Mouse (Mus musculus) small intestine, adult 2 months (tissue): Measurements from ENCODE around the gene Lrp1. TPM values are rescaled to one million over a fixed set of nuclear protein-coding genes. Genes with fewer than 3 reads are reported as not detected.

Experiments
- H3K27ac ChIP-seq: fragments of 200-500 bp; 2 replicates; pipeline ENCODE4 v1.5.1; 2012; ENCODE audit warnings: low read depth, low read length, control low read depth, inconsistent platforms; ENCODE audit not compliant: insufficient read depth
- H3K27me3 ChIP-seq: fragments of 200-500 bp; 2 replicates; pipeline ENCODE4 v1.6.1; 2012; ENCODE audit warnings: mild to moderate bottlenecking, moderate library complexity, low read length, inconsistent platforms; ENCODE audit not compliant: control insufficient read depth, insufficient read depth
- H3K36me3 ChIP-seq: fragments of 200-500 bp; 2 replicates; pipeline ENCODE4 v1.6.1; 2012; ENCODE audit warnings: mild to moderate bottlenecking, low read length, control low read depth, inconsistent platforms; ENCODE audit not compliant: control insufficient read depth, insufficient read depth
- H3K4me1 ChIP-seq: fragments of 200-500 bp; 2 replicates; pipeline ENCODE4 v1.6.1; 2012; ENCODE audit warnings: low read length, inconsistent platforms, mixed read lengths; ENCODE audit not compliant: control insufficient read depth, insufficient read depth, insufficient read length
- H3K4me3 ChIP-seq: fragments of 200-500 bp; 2 replicates; pipeline ENCODE4 v1.5.1; 2012; ENCODE audit warnings: low read depth, mild to moderate bottlenecking, control low read depth, inconsistent platforms, low read length, moderate library complexity
- CTCF ChIP-seq: fragments of 200-500 bp; IDR thresholded peaks from 2 replicates; pipeline ENCODE4 v1.5.1; 2012; ENCODE audit warnings: low read depth, mild to moderate bottlenecking, control low read depth, inconsistent platforms, low read length, moderate library complexity, mixed read lengths; ENCODE audit not compliant: insufficient replicate concordance, insufficient read length; ENCODE audit errors: extremely low read depth
- POLR2A ChIP-seq: fragments of 200-500 bp; IDR thresholded peaks from 2 replicates; pipeline ENCODE4 v1.6.1; 2012; ENCODE audit warnings: low read depth, mild to moderate bottlenecking, control low read depth, inconsistent platforms, low read length, moderate library complexity
- WGBS: fragments of 180-500 bp; shearing (Covaris S2); methylation state at CpG from one replicate; pipeline ENCODE4 v1.1.7; 2018; 5-methylcytosine and 5-hydroxymethylcytosine counted together
- polyA plus RNA-seq: library from polyadenylated mRNA; depleted of rRNA; stranded (reverse); fragments of >200 nt; gene quantifications from 2 replicates; pipeline ENCODE4 v1.2.3, GENCODE M21; 2012

The Lrp1 gene
- polyA plus RNA-seq, 1 experiment: 200 TPM

GRCm38 (mm10) chr10:127514111-127514698 lies 106.7 kb downstream of the Lrp1 start:
- Histone ChIP-seq H3K4me3 (no peak overlapping the region), H3K4me1 (peaks cover 22% of the 10 kb centered on the region), H3K27ac (no peak overlapping the region), H3K36me3 (peaks cover 7% of the 10 kb centered on the region; the same call in 1 of the 2 replicates), H3K27me3 (peaks cover 34% of the 10 kb centered on the region)
- WGBS: 47% methylated on average over 13 of the region's 13 CpGs
- TF ChIP-seq CTCF: no peak
- no peak for TF ChIP-seq POLR2A

- no peak overlapping the region for H3K27ac ChIP-seq
- peaks cover 25% of the 10 kb centered on the region for H3K4me1 ChIP-seq
- peak overlapping the region; percentile 49; the same call in 1 of the 2 replicates for H3K4me3 ChIP-seq
- peaks cover 35% of the 10 kb centered on the region for H3K27me3 ChIP-seq
- peaks cover 7% of the 10 kb centered on the region; the same call in 1 of the 2 replicates for H3K36me3 ChIP-seq
- TF ChIP-seq CTCF (no peak), POLR2A (no peak)
- 6% methylated on average over 16 of the region's 16 CpGs for WGBS
Measured at GRCm38 (mm10) chr10:127513501-127514091, 107.4 kb downstream of the Lrp1 start.

GRCm38 (mm10) chr10:127512813-127513212 lies 108.1 kb downstream of the Lrp1 start:
- Histone ChIP-seq H3K36me3 (peaks cover 2% of the 10 kb centered on the region; the same call in 1 of the 2 replicates), H3K4me3 (peak overlapping the region; percentile 64), H3K4me1 (peaks cover 26% of the 10 kb centered on the region), H3K27ac (no peak overlapping the region), H3K27me3 (peaks cover 35% of the 10 kb centered on the region)
- TF ChIP-seq CTCF (peak; percentile 100), POLR2A (no peak)
- under 1% methylated on average over 27 of the region's 27 CpGs for WGBS

GRCm38 (mm10) chr10:127512307-127512666 lies 108.7 kb downstream of the Lrp1 start:
- Histone ChIP-seq H3K27me3 (peaks cover 35% of the 10 kb centered on the region), H3K27ac (peak overlapping the region; percentile 10; the same call in 1 of the 2 replicates), H3K4me1 (peaks cover 26% of the 10 kb centered on the region), H3K36me3 (no peaks in the 10 kb centered on the region), H3K4me3 (peak overlapping the region; percentile 64)
- TF ChIP-seq CTCF (no peak), POLR2A (no peak)
- WGBS: 1% methylated on average over 7 of the region's 7 CpGs

- Histone ChIP-seq H3K27ac (peak overlapping the region; percentile 10; the same call in 1 of the 2 replicates), H3K4me1 (peaks cover 25% of the 10 kb centered on the region), H3K27me3 (peaks cover 35% of the 10 kb centered on the region), H3K4me3 (peak overlapping the region; percentile 64), H3K36me3 (no peaks in the 10 kb centered on the region)
- TF ChIP-seq CTCF: 0 out of 2 replicates have a peak, but pooled peaks have one; percentile 8
- TF ChIP-seq POLR2A: no peak
- WGBS: 1% methylated on average over 45 of the region's 46 CpGs
Measured at GRCm38 (mm10) chr10:127511634-127512306, 109.2 kb downstream of the Lrp1 start.

GRCm38 (mm10) chr10:127510895-127511617 lies 109.9 kb downstream of the Lrp1 start:
- Histone ChIP-seq H3K27ac (no peak overlapping the region), H3K27me3 (peaks cover 35% of the 10 kb centered on the region), H3K4me1 (peaks cover 20% of the 10 kb centered on the region), H3K4me3 (peak overlapping the region; percentile 64), H3K36me3 (no peaks in the 10 kb centered on the region)
- 30% methylated on average over 11 of the region's 11 CpGs for WGBS
- TF ChIP-seq CTCF (no peak), POLR2A (no peak)
